Mouse (Mus musculus) olfactory bulb, adult 2 months (tissue): Measurements from ENCODE around the gene Sntb2.

Experiments
- CTCF ChIP-seq: fragments of 200-500 bp; IDR thresholded peaks from 2 replicates; pipeline ENCODE4 v1.5.1; 2012; ENCODE audit warnings: low read depth, mild to moderate bottlenecking, low read length, moderate library complexity; ENCODE audit not compliant: insufficient read depth
- POLR2A ChIP-seq: fragments of 200-500 bp; IDR thresholded peaks from 2 replicates; pipeline ENCODE4 v1.6.1; 2012; ENCODE audit warnings: mild to moderate bottlenecking, low read depth, low read length, moderate library complexity; ENCODE audit not compliant: insufficient read depth

- no peak for TF ChIP-seq POLR2A
- TF ChIP-seq CTCF = no peak
Measured at GRCm38 (mm10) chr8:106892806-106893451, 42.6 kb upstream of the Sntb2 start.
